Mouse (Mus musculus): Measurements from ENCODE around the gene Bmpr1b.

GRCm38 (mm10) chr3:142084091-142084490 lies 85.1 kb downstream of the Bmpr1b start:
- TF ChIP-seq POLR2A (IDR thresholded peaks at IDR 0.05; ENCODE audit: control insufficient read depth, extremely low read depth, insufficient read depth, low read length, poor library complexity) (no peak), CTCF (IDR thresholded peaks at IDR 0.05; ENCODE audit: borderline replicate concordance, control insufficient read depth, extremely low read depth, insufficient read depth, low read length, poor library complexity) (no peak)
